Mouse (Mus musculus) heart, embryonic 10.5 days (tissue): ENCODE results near the gene Folh1. TPM values are rescaled to one million over a fixed set of nuclear protein-coding genes. Genes with fewer than 3 reads are reported as not detected.
"Not testable (repeated sequence)": the region's sequence is repeated elsewhere in the genome, so short reads cannot be mapped to it uniquely, and the experiment has no call there.

Source experiments
- DNase-seq: peaks from one replicate; pipeline ENCODE4 v3.0.0-alpha.2; 2017; ENCODE audit warnings: low spot score
- H3K27ac ChIP-seq: fragments of 300-500 bp; sonication (generic); 2 replicates; pipeline ENCODE4 v1.5.1; 2016; ENCODE audit warnings: mild to moderate bottlenecking
- H3K27me3 ChIP-seq: fragments of 300-500 bp; sonication (generic); 2 replicates; pipeline ENCODE4 v1.6.1; 2016; ENCODE audit warnings: mild to moderate bottlenecking; ENCODE audit not compliant: poor library complexity, insufficient read depth, severe bottlenecking
- H3K36me3 ChIP-seq: fragments of 300-500 bp; sonication (generic); 2 replicates; pipeline ENCODE4 v1.6.1; 2016; ENCODE audit warnings: mild to moderate bottlenecking, moderate library complexity
- H3K4me1 ChIP-seq: fragments of 300-500 bp; sonication (generic); 2 replicates; pipeline ENCODE4 v1.6.1; 2016; ENCODE audit warnings: mild to moderate bottlenecking
- H3K4me3 ChIP-seq: fragments of 300-500 bp; sonication (generic); 2 replicates; pipeline ENCODE4 v1.5.1; 2016; ENCODE audit warnings: mild to moderate bottlenecking, moderate library complexity
- H3K9me3 ChIP-seq: fragments of 300-500 bp; sonication (generic); 2 replicates; pipeline ENCODE4 v1.6.1; 2016; ENCODE audit warnings: mild to moderate bottlenecking, moderate library complexity
- WGBS: fragments of 180-500 bp; shearing (Covaris S2); methylation state at CpG from one replicate; pipeline ENCODE4 v1.1.7; 2016; 5-methylcytosine and 5-hydroxymethylcytosine counted together
- polyA plus RNA-seq: library from polyadenylated mRNA; unstranded; fragments of >200 nt; fragmentation: Nextera tagmentation; extraction: Ambion mirVana; gene quantifications from 2 replicates; pipeline ENCODE4 v1.2.1, GENCODE M21; 2016

Folh1 gene
- not detected in 2 replicates for polyA plus RNA-seq

DNA sequence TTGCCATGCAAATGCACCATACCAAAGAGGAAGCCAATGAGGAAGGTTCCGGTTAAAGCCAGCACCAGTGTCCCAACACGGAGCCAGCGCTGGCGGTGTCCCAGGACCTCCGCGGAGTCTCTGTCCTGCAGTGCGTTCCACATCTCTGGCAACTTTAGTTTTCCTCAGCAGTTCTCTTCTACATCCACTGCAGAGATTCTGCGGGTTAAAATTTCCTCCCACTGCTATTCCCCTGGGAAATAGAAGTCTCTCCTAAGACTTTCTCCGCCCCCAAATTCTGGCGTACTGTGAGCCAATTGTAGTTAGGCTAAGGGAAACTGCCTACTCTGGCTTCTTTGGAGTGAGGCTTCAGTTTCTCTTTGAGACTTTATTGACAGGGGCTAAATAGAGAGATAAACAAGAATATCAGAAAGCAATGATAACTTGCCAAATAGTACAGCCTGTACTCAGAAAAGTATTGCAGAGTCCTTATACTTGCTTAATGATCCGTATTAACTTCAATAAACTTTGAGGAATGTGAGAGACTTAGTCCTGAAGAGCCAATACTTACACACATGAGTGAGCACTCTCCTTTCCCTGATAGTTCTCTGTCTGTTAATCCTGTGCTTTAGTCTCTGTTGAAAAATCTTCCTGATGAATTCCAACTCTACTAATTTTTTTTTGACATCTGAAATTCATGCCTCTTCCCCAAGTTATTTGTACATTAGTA is at the start of gene Folh1:
Gene Folh1 (minus strand): TSS at position 327 of the 709 bp plus-strand sequence.
- DNase-seq, result no peak
- H3K4me1 ChIP-seq, result no peaks in the 10 kb centered on the region; the same call in 1 of the 2 replicates
- peak within 1 kb of the TSS; percentile 52 for H3K4me3 ChIP-seq
- H3K27ac ChIP-seq, result no peak within 1 kb of the TSS
- H3K27me3 ChIP-seq, result no peaks in the 10 kb centered on the region
- 6% methylated on average over 11 of the region's 11 CpGs for WGBS
- H3K9me3 ChIP-seq, result no peaks in the 10 kb centered on the region
- H3K36me3 ChIP-seq, result no peaks in the 10 kb centered on the region

DNA sequence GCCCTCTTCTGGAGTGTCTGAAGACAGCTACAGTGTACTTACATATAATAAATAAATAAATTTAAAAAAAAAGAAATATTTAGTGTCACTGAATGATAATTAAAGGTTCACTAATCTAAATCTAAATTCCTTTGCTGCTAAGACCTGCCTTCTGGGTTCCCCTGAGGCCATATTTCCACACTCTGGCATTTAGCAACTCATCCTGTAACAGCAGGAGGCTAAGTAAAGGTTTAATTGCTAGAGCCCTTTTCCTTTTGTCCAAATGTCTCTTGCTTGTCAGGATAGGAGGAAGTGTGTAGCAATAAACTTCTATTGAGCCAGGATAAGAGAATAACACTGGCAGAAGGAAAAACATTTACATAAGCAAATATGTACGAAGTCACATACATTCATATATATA is 40.7 kb upstream of the Folh1 start:
- no peak overlapping the region for H3K27ac ChIP-seq
- no peak for DNase-seq
- H3K4me3 ChIP-seq, result no peak overlapping the region
- 56% methylated on average over 1 of the region's 1 CpGs for WGBS
- H3K9me3 ChIP-seq, result no peaks in the 10 kb centered on the region
- no peaks in the 10 kb centered on the region for H3K4me1 ChIP-seq
- H3K36me3 ChIP-seq, result no peaks in the 10 kb centered on the region
- no peaks in the 10 kb centered on the region for H3K27me3 ChIP-seq

DNA sequence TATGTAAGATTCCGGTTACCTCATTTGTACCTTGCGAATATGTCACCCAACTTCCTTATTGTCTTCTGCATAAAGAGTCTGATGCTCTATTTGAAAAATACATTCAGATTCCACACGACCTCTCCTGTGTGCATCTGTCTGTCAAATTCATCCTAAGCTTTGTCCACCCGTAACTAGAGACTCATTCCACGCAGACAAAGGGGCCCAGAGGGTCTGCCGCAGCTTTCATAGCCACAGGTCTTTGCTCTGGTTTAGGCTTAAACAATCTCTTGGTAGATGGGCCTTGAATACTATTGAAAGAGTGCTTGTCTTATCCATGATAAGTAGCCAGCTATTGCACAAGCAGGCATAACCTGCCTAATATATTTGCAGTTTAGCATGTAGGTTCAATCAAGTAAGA is 40.0 kb upstream of the Folh1 start:
- H3K36me3 ChIP-seq, H3K4me1 ChIP-seq, H3K27ac ChIP-seq, H3K27me3 ChIP-seq, H3K9me3 ChIP-seq, H3K4me3 ChIP-seq, DNase-seq: not testable (repeated sequence)
- 86% methylated on average over 6 of the region's 6 CpGs for WGBS

DNA sequence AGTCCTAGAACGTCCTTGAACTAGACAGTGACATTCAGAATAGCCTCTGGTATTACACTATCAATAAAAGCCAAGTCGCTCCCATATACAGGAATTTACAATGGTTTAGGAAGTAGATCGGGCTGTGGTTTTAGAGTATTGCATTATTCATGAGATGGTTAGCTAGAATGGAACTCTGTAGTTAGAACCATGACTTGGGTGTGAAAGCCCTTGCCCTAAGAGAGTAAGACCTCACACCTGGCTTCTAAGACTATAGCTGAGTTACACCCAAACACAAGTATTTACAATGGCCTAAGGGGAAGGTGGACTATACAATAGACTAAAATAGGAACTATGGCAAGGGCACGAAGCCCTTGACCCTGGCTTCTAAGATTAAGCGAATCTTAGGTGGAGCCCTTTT is 39.5 kb upstream of the Folh1 start:
- not testable (repeated sequence) for DNase-seq, H3K36me3 ChIP-seq, H3K27ac ChIP-seq, H3K27me3 ChIP-seq, H3K4me3 ChIP-seq, H3K4me1 ChIP-seq, H3K9me3 ChIP-seq
- 85% methylated on average over 5 of the region's 5 CpGs for whole genome bisulfite sequencing

DNA sequence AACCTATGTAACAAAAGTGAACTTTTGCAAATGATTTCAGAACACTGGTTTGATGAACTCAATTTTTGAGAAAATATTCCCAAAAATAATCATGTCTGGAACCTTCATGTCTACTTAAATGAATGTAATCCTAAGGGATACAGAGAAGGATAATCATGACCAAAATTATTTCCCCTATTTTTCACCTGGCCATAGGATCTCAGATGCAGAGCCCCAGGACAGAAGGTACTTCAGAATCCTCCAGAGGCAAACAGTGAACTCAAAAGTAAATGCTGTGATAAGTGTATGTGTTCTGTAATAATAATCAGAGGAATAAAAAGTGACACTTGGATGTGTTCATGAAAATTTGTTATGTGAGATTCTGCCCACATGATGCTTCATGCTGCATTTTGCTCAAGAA is 19.0 kb upstream of the Folh1 start, which contains the start of gene Vmn2r77:
Gene Vmn2r77 (plus strand): TSS at position 301 of the 400 bp plus-strand sequence.
- H3K36me3 ChIP-seq, result no peaks in the 10 kb centered on the region
- H3K9me3 ChIP-seq, result no peaks in the 10 kb centered on the region
- no peak within 1 kb of the TSS for H3K27ac ChIP-seq
- no peak within 1 kb of the TSS for H3K4me3 ChIP-seq
- no peaks in the 10 kb centered on the region for H3K4me1 ChIP-seq
- no peak for DNase-seq
- no peaks in the 10 kb centered on the region for H3K27me3 ChIP-seq

DNA sequence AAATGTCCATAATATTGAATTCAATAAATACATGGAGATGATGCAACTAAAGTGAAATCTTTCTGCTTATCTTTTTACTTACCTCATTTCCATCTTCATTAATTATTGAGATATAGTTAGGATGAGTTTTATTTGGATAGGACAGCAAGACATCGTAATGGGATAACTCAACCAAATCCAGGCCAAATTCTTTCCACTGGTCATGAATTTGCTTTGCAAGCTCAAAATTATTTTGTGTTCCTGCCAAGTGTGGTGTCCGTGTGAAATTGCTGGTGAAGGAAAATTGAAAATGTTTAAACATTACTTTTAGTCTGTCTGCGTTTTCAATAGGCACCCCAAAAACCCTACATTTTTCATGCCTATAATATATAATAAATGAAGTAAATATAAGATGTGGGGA is 4.1 kb downstream of the Folh1 start:
- no peaks in the 10 kb centered on the region; the same call in 1 of the 2 replicates for H3K4me1 ChIP-seq
- no peak for DNase-seq
- no peaks in the 10 kb centered on the region for H3K27me3 ChIP-seq
- H3K27ac ChIP-seq, result no peak overlapping the region
- H3K9me3 ChIP-seq, result no peaks in the 10 kb centered on the region
- 77% methylated on average over 3 of the region's 3 CpGs for WGBS
- H3K4me3 ChIP-seq, result no peak overlapping the region
- H3K36me3 ChIP-seq, result no peaks in the 10 kb centered on the region

DNA sequence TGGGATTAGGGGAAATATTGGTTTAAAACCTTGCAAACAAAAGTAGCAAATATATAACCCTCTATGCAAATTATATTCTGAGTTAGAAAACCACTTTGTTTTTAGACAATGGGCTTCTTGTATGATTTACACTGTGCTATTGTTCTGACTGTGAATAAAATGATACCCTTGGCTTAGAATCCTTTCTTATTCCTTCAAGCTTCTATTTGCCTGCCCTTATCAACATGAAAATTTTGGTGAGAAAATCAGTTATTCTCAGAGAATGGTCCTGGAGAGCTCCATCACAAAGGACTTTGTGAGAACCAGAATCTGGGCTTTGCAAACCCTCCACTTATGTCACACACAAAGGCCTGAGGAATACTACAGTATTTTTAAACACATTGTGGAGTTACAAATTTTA is 11.1 kb downstream of the Folh1 start:
- Histone ChIP-seq H3K9me3 (no peaks in the 10 kb centered on the region), H3K36me3 (no peaks in the 10 kb centered on the region), H3K27me3 (no peaks in the 10 kb centered on the region), H3K4me1 (no peaks in the 10 kb centered on the region), H3K27ac (no peak overlapping the region), H3K4me3 (no peak overlapping the region)
- DNase-seq, result no peak

DNA sequence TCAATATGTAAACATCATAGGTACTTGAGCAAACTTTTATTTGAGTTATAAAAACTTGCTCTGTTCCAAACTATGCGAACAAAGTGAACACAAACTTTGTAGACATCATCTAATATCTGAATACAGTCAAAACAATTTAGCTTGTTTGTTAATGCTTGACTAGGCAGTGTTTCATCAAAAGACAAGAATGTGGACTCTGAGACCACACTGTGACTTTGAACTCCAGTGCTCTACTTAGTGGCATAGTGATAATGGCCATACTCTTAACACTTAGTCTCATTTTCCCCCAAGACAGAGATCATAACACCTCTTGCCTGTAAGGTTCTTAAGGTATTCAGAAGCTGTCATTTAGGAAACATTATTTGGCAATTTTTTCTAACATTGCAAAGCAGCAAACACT is 15.0 kb downstream of the Folh1 start:
- no peaks in the 10 kb centered on the region for H3K36me3 ChIP-seq
- DNase-seq, result no peak
- WGBS, result 62% methylated on average over 1 of the region's 1 CpGs
- H3K27ac ChIP-seq, result no peak overlapping the region
- H3K4me1 ChIP-seq, result no peaks in the 10 kb centered on the region
- no peak overlapping the region for H3K4me3 ChIP-seq
- no peaks in the 10 kb centered on the region for H3K9me3 ChIP-seq
- no peaks in the 10 kb centered on the region for H3K27me3 ChIP-seq

DNA sequence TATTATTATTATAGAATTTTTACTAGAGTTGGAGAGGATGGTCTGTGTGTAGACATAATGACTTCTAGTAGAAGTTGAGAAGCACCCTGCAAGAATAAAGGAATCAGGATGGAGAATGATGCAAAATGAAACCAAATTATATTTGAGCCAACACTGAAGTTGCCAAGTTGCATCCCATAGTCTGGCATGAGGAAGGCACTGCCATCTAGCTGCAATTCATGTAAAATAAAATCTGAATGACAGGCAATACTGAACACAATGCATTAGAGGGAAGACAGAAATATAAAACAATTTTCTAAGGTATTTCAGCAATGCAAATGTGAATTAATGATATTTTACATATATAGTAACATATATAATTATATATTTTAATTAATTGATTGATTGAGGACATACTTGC is 50.7 kb downstream of the Folh1 start:
- Histone ChIP-seq H3K4me1 (no peaks in the 10 kb centered on the region), H3K36me3 (no peaks in the 10 kb centered on the region), H3K27me3 (no peaks in the 10 kb centered on the region), H3K9me3 (no peaks in the 10 kb centered on the region), H3K27ac (no peak overlapping the region), H3K4me3 (no peak overlapping the region)
- DNase-seq, result no peak

DNA sequence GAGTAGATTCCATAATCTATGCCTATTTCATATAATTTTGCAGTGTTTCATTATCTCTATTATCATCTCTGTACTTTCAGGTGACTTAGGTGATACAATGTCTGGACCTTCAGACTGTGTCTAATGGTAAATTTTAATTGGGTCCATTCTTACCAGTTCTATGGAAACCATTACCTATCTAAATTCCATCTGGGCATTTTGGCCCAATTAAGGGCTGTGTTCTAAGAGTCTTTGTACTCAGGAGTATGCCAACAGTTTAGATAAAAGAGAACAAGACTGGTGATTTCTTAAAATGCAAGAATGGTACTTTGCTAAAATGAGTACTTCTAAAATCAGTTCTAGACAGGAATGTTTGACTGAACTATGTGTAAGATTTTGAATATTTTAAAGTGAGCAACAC is 87.7 kb downstream of the Folh1 start, which contains the start of gene Olfr292:
Gene Olfr292 (plus strand): TSS at position 301 of the 400 bp plus-strand sequence.
- Histone ChIP-seq H3K36me3 (no peaks in the 10 kb centered on the region), H3K4me1 (no peaks in the 10 kb centered on the region), H3K27me3 (no peaks in the 10 kb centered on the region), H3K9me3 (no peaks in the 10 kb centered on the region), H3K27ac (no peak within 1 kb of the TSS), H3K4me3 (no peak within 1 kb of the TSS)
- no peak for DNase-seq

Other genes starting within 250 kb of the Folh1 start
- not detected in 2 replicates for gene Olfr295, start 192.1 kb downstream of the Folh1 start, polyA plus RNA-seq
- not detected in 2 replicates for gene Olfr294, start 159.3 kb downstream of the Folh1 start, polyA plus RNA-seq
- gene Olfr293, start 126.9 kb downstream of the Folh1 start, polyA plus RNA-seq, result not detected in 2 replicates
- gene Olfr292, start 87.6 kb downstream of the Folh1 start, polyA plus RNA-seq, result not detected in 2 replicates
- gene Vmn2r77, start 19.1 kb upstream of the Folh1 start, polyA plus RNA-seq, result not detected in 2 replicates
- gene Vmn2r78, start 139.2 kb upstream of the Folh1 start, polyA plus RNA-seq, result not detected in 2 replicates
- gene Vmn2r79, start 220.2 kb upstream of the Folh1 start, polyA plus RNA-seq, result not detected in 2 replicates